Mouse (Mus musculus) heart, adult 2 months (tissue): ENCODE results near the gene Zfhx3. TPM values are rescaled to one million over a fixed set of nuclear protein-coding genes. Genes with fewer than 3 reads are reported as not detected.

Experiments
- DNase-seq, 2 experiments: peaks; one replicate each; pipeline ENCODE4 v3.0.0; 2021
- H3K27ac ChIP-seq: fragments of 200-600 bp; 2 replicates; pipeline ENCODE4 v1.8.1; 2022
- H3K27me3 ChIP-seq: fragments of 200-500 bp; 2 replicates; pipeline ENCODE4 v1.6.1; 2012; ENCODE audit warnings: mild to moderate bottlenecking, low read length, inconsistent platforms, mixed read lengths; ENCODE audit not compliant: control insufficient read depth, insufficient read depth
- H3K36me3 ChIP-seq: fragments of 200-500 bp; 2 replicates; pipeline ENCODE4 v1.6.1; 2012; ENCODE audit warnings: low read length, inconsistent platforms; ENCODE audit not compliant: control insufficient read depth, insufficient read depth
- H3K4me1 ChIP-seq: fragments of 200-500 bp; 2 replicates; pipeline ENCODE4 v1.6.1; 2011; ENCODE audit warnings: low read length; ENCODE audit not compliant: control insufficient read depth, insufficient read depth
- H3K4me3 ChIP-seq: fragments of 200-600 bp; 2 replicates; pipeline ENCODE4 v1.8.1; 2022
- H3K79me2 ChIP-seq: fragments of 200-500 bp; replicated peaks from 2 replicates; pipeline ENCODE4 v1.6.1; 2012; ENCODE audit warnings: mild to moderate bottlenecking, inconsistent platforms, low read length, moderate library complexity, mixed read lengths; ENCODE audit not compliant: control insufficient read depth, insufficient read depth
- H3K9ac ChIP-seq: fragments of 200-500 bp; 2 replicates; pipeline ENCODE4 v1.6.1; 2012; ENCODE audit warnings: low read depth, mild to moderate bottlenecking, control low read depth, inconsistent platforms, low read length, mixed read lengths
- CTCF ChIP-seq: fragments of 200-600 bp; IDR thresholded peaks from 2 replicates; pipeline ENCODE4 v1.8.1; 2022; ENCODE audit warnings: antibody characterized with exemption, mild to moderate bottlenecking, moderate library complexity
- EP300 ChIP-seq: fragments of 200-500 bp; IDR thresholded peaks from 2 replicates; pipeline ENCODE4 v1.6.1; 2011; ENCODE audit warnings: low read depth, low read length, control low read depth; ENCODE audit not compliant: insufficient read depth
- POLR2A ChIP-seq: fragments of 200-500 bp; IDR thresholded peaks from 2 replicates; pipeline ENCODE4 v1.6.1; 2011; ENCODE audit warnings: mild to moderate bottlenecking, low read depth, low read length, control low read depth; ENCODE audit not compliant: insufficient read depth
- WGBS: fragments of 180-500 bp; shearing (Covaris S2); methylation state at CpG from one replicate; pipeline ENCODE4 v1.1.7; 2018; 5-methylcytosine and 5-hydroxymethylcytosine counted together
- intact Hi-C: fragments of 180-260 bp; cut with DNase I; formaldehyde crosslinking; loops from one replicate; pipeline ENCODE4 v1.15.1; 2025
- polyA plus RNA-seq: library from polyadenylated mRNA; depleted of rRNA; stranded (reverse); fragments of >200 nt; gene quantifications from 2 replicates; pipeline ENCODE4 v1.2.3, GENCODE M21; 2012
- total RNA-seq, 2 experiments: library from RNA; stranded (reverse); gene quantifications; 2 replicates each; pipeline ENCODE4 v1.2.3; 2021

Gene Zfhx3
- total and polyA plus RNA-seq, 3 experiments, result 1.8 to 8.3 (median 6.9) TPM

DNA sequence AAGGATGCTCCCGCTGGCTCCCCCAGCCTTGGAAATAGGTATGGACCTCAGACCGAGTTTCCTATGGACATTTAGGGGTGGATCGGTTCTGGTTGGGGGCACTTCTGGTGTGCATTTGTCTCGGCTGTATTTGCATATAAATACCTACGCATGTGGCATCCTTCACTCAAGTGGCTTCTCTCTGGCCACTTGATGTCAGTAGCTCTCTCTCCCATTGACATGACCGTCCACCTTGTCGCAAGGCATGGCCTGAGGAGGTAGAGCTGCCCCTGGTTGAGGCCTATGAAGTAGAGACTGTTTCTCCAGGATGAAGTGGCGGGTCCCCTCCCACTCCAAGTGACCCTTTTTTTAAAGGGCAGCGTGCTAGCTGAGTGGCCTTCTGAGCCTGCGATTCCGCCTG is 781.2 kb downstream of the Zfhx3 start:
- TF ChIP-seq CTCF, result no peak
- no peak for TF ChIP-seq POLR2A
- WGBS, result 85% methylated on average over 11 of the region's 11 CpGs
- Histone ChIP-seq H3K36me3 (no peaks in the 10 kb centered on the region), H3K9ac (no peak overlapping the region), H3K79me2 (no peaks in the 10 kb centered on the region; the same call in none of the 2 replicates), H3K4me1 (peaks cover 3% of the 10 kb centered on the region), H3K4me3 (no peak overlapping the region), H3K27me3 (no peaks in the 10 kb centered on the region), H3K27ac (no peak overlapping the region)
- intact Hi-C loops, result no loop called here
- no peak for DNase-seq

DNA sequence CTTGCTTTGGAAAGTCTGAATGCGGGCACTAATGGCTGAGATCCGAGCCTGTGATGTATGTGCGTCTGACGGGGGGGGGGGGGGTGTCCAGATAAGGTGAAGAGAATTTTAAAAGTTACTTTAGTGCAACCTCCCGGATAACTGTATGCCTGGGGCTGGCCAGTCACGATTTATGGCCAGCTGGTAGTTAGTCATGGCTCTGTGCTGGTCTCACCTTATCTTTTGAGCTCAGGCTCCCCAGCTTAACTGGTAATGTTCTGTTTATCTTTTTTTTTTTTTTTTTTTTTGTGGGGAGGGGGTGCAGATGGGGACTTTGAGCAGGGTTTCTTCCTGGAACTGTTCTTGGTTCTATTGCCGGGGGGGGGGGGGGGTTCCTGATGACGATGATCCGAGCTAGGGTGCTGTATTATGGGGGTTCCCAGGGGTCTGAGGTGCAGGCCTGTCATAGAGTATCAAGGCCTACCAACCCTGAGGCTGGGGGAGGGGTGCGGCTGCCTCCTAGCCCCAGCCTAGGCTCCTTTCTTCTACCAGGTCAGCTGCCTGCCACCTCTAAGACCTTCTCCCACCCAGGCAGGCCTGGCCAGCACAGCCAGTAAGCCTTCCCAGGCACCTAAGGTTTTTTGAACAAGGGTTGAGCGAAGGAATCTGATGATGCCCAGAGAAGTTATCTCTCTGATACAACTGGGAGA is 782.5 kb downstream of the Zfhx3 start:
- H3K27me3 ChIP-seq, result no peaks in the 10 kb centered on the region
- no peak for TF ChIP-seq CTCF
- TF ChIP-seq POLR2A, result no peak
- TF ChIP-seq EP300, result no peak
- DNase-seq, result no peak
- H3K4me3 ChIP-seq, result no peak overlapping the region
- H3K36me3 ChIP-seq, result no peaks in the 10 kb centered on the region
- H3K27ac ChIP-seq, result no peak overlapping the region
- H3K79me2 ChIP-seq, result no peaks in the 10 kb centered on the region; the same call in 1 of the 2 replicates
- H3K4me1 ChIP-seq, result peaks cover 4% of the 10 kb centered on the region
- 83% methylated on average over 11 of the region's 11 CpGs for WGBS
- no peak overlapping the region for H3K9ac ChIP-seq
- intact Hi-C loops, result no loop called here

DNA sequence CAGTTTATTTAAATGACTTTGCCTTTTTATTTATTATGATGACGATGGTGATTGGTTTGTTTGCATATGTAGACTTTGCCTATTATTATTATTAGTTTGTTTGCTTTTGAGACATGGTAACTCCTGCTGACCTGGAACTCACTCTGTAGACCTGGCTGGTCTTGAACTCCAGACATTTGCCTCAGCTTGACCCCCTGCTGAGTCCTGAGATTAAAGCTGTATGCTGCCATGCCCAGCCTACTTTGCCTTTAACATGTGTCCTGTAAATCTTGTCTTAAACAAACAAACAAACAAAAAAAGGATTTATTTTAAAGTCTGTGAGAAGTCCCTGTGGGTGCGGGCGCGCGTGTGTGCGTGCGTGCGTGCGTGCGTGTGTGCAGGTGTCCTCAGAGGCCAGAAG is 783.2 kb downstream of the Zfhx3 start:
- Histone ChIP-seq H3K79me2 (no peaks in the 10 kb centered on the region; the same call in 1 of the 2 replicates), H3K4me1 (peaks cover 5% of the 10 kb centered on the region), H3K27me3 (no peaks in the 10 kb centered on the region), H3K27ac (no peak overlapping the region), H3K36me3 (no peaks in the 10 kb centered on the region), H3K4me3 (no peak overlapping the region), H3K9ac (no peak overlapping the region)
- DNase-seq, result no peak
- TF ChIP-seq POLR2A (no peak), CTCF (no peak), EP300 (no peak)
- 98% methylated on average over 10 of the region's 10 CpGs for WGBS
- intact Hi-C loops, result no loop called here

GRCm38 (mm10) chr8:108726541-108727241 is 784.2 kb downstream of the Zfhx3 start:
- intact Hi-C loops, result no loop called here
- no peak for TF ChIP-seq CTCF
- TF ChIP-seq POLR2A, result no peak
- TF ChIP-seq EP300, result no peak
- DNase-seq, result no peak
- Histone ChIP-seq H3K4me1 (peaks cover 5% of the 10 kb centered on the region), H3K36me3 (no peaks in the 10 kb centered on the region), H3K4me3 (no peak overlapping the region), H3K79me2 (no peaks in the 10 kb centered on the region; the same call in 1 of the 2 replicates), H3K27ac (no peak overlapping the region), H3K27me3 (no peaks in the 10 kb centered on the region), H3K9ac (no peak overlapping the region)
- 74% methylated on average over 12 of the region's 12 CpGs for WGBS

DNA sequence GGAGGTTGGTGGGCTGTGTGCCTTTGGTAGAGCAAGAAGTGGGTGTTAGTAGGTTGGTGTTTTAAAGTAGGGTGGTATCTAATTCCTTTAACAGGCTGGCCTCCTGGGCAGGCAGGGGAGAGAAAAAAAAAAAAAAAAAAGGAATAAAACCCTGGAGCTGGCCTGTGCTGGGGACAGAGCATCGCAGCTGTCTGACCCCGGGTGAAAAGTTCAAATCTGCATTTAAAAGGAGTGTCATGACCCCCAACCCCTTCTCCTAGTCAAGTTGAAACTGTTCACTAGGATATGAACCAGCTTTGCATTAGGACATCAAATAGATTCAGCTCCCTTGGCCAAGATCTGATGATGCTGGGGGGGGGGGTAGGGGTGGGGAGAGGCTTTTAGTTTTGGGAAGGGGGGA is 786.7 kb downstream of the Zfhx3 start:
- Histone ChIP-seq H3K79me2 (peaks cover 1% of the 10 kb centered on the region; the same call in 1 of the 2 replicates), H3K27me3 (no peaks in the 10 kb centered on the region), H3K4me1 (peaks cover 5% of the 10 kb centered on the region), H3K36me3 (no peaks in the 10 kb centered on the region), H3K4me3 (no peak overlapping the region), H3K9ac (no peak overlapping the region), H3K27ac (no peak overlapping the region)
- DNase-seq, result no peak
- 45% methylated on average over 2 of the region's 2 CpGs for WGBS
- TF ChIP-seq CTCF (no peak), POLR2A (no peak), EP300 (no peak)
- intact Hi-C loops, result no loop called here

- H3K4me1 ChIP-seq, result peaks cover 5% of the 10 kb centered on the region
- no peak for DNase-seq
- WGBS, result 64% methylated on average over 12 of the region's 12 CpGs
- H3K36me3 ChIP-seq, result no peaks in the 10 kb centered on the region
- no peak overlapping the region for H3K9ac ChIP-seq
- peaks cover 3% of the 10 kb centered on the region for H3K79me2 ChIP-seq
- no peak for TF ChIP-seq CTCF
- TF ChIP-seq EP300, result no peak
- no peak for TF ChIP-seq POLR2A
- intact Hi-C loops, result no loop called here
- no peaks in the 10 kb centered on the region for H3K27me3 ChIP-seq
- H3K4me3 ChIP-seq, result no peak overlapping the region
- no peak overlapping the region for H3K27ac ChIP-seq
These were observed 787.4 kb downstream of the Zfhx3 start for GRCm38 (mm10) chr8:108729667-108730329.
